Mouse (Mus musculus): ENCODE results near the gene Guk1.
"Not testable (repeated sequence)": the region's sequence is repeated elsewhere in the genome, so short reads cannot be mapped to it uniquely, and the experiment has no call there.

The Guk1 gene

GRCm38 (mm10) chr11:59192059-59192386, at the start of gene Guk1:
Gene Guk1 (minus strand): TSS chr11:59192212.
- no peak for DNase-seq

GRCm38 (mm10) chr11:59239796-59240195, 47.8 kb upstream of the Guk1 start:
- DNase-seq: no peak

GRCm38 (mm10) chr11:59239428-59239785, 47.4 kb upstream of the Guk1 start:
- no peak for DNase-seq

GRCm38 (mm10) chr11:59238525-59239427, 46.8 kb upstream of the Guk1 start:
- peak; percentile 83 to 85 for DNase-seq

DNA sequence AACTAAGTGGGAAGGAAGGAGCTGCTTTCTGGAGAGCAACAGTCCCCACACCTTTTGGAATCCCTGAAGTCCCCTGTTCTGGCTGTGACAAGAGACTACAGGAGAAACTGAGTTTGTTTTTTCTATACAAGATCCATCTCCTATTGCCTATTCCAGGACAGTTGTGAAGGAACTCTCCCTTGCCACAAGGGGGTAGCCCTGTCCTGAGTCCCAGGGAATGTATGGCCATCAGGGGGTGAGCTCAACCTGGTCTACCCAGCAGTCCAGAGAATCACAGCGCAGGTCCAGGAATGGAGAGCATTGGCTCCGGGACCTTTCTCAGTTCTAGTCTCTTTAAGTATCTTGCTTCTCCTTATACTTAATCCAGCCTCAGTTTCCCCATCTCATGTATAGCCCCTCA, 40.8 kb upstream of the Guk1 start:
- DNase-seq: no peak

DNA sequence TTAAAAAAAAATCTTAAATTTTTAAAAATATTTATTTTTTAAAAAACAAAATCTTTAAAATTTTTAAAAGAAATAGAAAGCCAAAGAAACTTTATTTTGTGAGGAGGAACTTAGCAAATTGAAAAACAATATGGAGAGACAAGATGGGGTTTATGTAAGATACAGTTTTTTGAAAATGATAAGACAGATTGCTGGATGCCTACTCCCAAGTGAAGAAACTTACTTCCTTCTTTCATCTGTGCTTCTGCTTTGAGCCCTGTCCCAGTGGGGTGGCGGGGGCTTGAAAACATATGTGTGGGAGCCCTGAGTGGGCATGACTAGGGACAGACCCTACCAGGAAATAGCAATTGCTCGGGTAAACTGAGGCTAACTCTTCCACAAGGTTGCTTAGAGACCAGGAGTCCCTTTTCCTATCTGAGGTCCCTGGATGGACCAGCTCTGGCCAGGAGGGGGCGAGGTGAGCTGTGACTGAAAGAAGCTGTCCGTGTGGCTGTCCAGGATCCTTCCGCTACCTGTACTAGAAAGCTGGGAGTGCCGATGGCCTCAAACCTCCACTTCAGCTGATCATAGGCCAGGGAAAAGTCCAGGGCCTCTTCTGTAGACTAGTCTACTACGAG, 38.2 kb upstream of the Guk1 start:
- peak; percentile 70 to 75 for DNase-seq

GRCm38 (mm10) chr11:59228122-59228953, 36.3 kb upstream of the Guk1 start, which contains the start of gene Arf1:
Gene Arf1 (minus strand): TSS chr11:59228270.
- DNase-seq: peak; percentile 95 to 98

DNA sequence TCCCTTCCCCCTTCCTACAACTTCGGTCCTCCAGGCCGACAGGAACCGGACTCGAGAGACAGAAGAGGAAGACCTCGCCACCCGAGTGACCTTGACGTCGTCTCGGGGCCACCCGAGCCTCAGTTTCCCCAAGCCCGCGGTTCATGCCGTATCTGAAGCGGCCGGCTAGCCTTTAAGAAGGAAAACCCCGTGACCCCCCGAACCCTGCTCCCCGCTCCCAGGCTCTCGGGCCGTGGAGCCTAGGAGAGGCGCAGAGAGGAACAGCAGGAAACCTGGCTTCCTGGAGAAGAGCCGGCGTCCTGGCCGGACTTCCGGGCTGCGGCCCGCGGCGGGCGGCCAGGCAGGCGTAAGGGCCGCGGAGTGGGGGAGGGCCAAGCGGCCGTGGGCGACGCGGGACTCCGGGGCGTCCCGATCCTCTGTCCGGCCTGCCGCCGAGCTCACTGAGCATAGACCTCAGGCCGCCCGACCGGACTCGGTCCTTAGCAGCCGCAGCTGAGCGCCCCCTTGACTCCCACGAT, 35.7 kb upstream of the Guk1 start:
- no peak for DNase-seq

DNA sequence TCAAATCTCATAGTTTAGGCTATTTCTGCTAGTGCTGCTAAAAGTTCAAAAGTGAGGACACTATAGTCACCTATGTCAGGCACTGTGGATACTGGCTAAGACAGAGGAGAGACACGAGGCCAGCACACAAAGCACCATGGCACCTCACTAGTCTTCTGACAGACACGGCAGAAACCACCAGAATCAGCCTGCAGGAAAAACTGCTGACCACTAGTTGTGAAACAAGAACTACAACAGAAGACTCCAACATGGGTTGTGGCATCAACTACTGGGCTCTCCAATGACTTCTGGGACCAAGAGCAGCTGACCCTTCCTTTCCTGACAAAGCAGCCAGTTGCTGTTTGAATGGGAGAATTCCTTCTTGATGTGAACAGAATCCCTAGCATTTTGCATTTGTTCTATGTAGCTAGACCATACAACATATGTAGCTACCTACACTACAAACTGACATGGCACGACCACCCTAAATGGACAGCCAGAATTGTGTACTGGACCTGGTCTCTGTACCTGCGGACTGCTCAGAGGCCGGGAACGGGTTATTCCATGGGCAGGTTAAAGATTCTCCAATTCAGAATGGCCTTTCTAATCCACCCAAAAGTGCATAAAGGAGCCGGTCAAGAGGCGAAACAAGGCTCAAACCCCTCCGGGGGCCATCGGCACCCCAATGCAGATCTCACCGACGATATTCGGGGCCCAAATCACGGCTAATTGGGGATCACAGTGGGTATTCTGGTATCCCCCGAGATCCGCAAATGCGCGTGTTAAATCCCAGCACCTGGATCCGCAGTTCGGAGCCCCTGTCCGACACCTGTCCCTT, 35.0 kb upstream of the Guk1 start:
- no peak for DNase-seq

DNA sequence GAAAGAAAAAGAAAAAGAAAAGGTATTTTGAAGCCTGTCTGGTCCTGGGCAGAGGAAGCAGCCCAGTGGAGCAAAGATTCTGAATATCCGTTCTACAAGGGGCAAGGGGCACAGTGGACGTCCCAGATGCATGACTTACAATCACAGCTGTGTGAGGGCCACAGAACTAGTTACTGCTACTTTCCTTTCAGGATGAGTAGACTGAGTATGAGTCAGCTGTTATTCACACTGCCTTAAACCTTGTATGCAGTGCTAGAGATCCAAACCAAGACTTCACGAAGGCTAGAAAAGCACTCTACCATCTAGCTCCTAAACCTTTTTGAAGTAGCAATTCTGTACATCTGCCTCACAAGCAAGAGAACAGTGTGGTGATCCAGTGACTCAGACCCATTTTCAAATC, 34.2 kb upstream of the Guk1 start:
- no peak for DNase-seq

DNA sequence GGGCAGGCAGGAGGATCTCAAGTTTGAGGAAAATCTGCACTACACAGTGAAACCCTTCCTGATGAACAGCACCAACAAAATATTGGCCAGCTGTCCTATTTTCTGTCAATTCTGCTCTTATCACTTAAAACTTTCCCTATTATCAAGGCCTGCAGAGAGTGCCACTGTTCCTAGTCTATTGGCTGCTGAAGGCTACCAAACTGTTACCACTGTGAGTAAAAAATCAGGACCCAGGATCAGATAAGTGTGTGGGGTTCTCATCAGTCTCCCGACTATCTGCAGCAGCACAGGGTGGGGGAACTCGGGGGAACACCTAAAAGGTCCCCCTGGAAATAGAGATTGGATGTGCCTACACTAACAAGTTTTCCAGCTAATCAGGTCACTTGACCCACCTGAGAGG, 33.2 kb upstream of the Guk1 start:
- no peak for DNase-seq

GRCm38 (mm10) chr11:59224470-59224869, 32.5 kb upstream of the Guk1 start:
- no peak for DNase-seq

- DNase-seq: no peak
Measured at GRCm38 (mm10) chr11:59224025-59224424, 32.0 kb upstream of the Guk1 start.

GRCm38 (mm10) chr11:59222306-59222705, 30.3 kb upstream of the Guk1 start:
- DNase-seq: no peak

GRCm38 (mm10) chr11:59221604-59222003, 29.6 kb upstream of the Guk1 start:
- no peak for DNase-seq

- DNase-seq: no peak
Measured at GRCm38 (mm10) chr11:59219064-59219463, 27.1 kb upstream of the Guk1 start.

DNA sequence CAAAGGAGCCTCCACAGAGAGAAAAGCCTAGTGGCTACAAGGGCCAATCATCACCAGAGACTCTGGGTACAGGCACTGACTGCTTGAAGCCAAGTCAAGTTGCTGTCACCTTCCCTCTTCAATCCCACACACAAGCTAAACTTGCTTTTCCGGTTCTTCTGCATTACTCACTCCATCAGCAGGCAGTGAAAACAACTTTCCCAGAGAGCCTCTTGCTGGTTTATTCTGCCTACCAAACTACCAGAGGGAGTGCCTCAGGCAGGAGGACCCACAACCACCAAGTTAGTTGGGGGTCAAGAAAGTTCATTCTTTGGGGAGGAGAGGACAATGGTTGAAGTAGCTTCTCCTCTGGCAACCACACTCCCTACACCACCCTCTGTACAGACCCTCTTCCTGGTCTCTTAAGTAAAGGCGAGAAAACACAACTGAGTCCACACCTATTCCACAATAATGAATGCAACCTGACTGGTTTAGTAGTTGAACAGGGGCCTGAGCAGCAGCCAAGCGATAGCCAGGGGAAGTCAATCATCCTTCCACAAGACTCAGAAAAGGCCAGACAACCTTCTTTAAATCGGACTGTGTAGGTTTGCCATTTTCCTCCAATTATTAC, 26.5 kb upstream of the Guk1 start:
- no peak for DNase-seq

- DNase-seq: no peak
Measured at GRCm38 (mm10) chr11:59216955-59217354, 24.9 kb upstream of the Guk1 start.

DNA sequence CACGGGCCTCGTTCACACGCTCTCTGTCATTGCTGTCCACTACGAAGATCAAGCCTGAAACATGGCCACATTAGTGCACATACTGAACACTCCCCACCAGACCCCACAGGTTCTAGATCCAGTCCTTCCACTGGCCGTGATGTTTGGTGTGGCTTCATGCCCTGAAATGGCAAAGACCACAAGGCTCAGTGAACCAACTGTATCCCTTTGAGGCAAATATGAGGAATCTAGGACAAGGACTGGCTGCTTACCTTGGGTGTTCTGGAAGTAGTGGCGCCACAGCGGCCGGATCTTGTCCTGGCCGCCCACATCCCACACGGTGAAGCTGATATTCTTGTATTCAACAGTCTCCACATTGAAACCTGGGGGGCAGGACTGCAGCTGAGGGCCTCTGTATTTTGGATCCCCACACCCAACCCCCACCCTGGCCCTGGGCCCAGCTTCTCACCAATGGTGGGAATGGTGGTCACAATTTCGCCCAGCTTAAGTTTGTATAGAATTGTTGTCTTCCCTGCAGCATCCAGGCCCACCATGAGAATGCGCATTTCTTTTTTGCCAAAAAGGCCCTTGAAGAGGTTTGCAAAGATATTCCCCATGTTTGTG, 21.0 kb upstream of the Guk1 start:
- no peak for DNase-seq

- DNase-seq: not testable (repeated sequence)
Measured at GRCm38 (mm10) chr11:59212320-59212719, 20.3 kb upstream of the Guk1 start.

- DNase-seq: not testable (repeated sequence)
Measured at GRCm38 (mm10) chr11:59211561-59211960, 19.5 kb upstream of the Guk1 start.

Measured in cerebellum, postnatal 36 days (tissue).